Mouse (Mus musculus) stomach, postnatal 0 days (tissue): ENCODE data around the gene Pknox2.

Source experiments
- CTCF ChIP-seq: IDR thresholded peaks from 2 replicates; pipeline ENCODE4 v1.5.1; 2016; ENCODE audit warnings: antibody characterized with exemption, low read depth, mild to moderate bottlenecking, moderate library complexity
- EP300 ChIP-seq: optimal IDR thresholded peaks from 2 replicates; pipeline ENCODE3; 2016; ENCODE audit warnings: antibody characterized with exemption

DNA sequence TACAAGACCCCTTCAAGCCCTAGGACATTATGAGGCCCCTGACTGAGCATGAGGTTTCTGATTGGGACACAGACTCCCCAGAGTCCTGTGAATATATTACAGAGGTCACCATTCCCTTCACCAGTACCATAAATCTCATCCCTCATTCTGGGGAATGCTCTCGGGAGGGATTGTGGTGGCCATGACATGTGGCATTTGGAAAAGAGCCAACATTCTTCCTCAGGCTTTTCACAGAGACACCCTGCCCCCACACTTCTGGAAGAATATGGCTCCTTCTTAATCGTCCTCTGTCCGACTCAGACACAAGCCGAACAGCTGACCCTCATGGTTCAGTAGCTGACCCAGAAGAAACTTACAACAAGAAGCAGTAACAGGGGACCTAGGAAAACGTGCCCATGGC lies 139.1 kb downstream of the Pknox2 start:
- TF ChIP-seq CTCF (no peak), EP300 (no peak)
